Mouse (Mus musculus) cortical plate, adult 2 months (tissue): ENCODE measurements at regions not wholly inside any gene's neighbourhood (a gene's known extent, or its start where the extent isn't known, plus 50 kb on each side); places are given as distances from the start of the nearest gene placed in this dataset.

Experiments used
- H3K27ac ChIP-seq: fragments of 200-500 bp; 2 replicates; pipeline ENCODE4 v1.5.1; 2012; ENCODE audit warnings: low read length, control low read depth, inconsistent platforms; ENCODE audit not compliant: insufficient read depth
- H3K4me1 ChIP-seq: fragments of 200-500 bp; 2 replicates; pipeline ENCODE4 v1.6.1; 2011; ENCODE audit warnings: low read length; ENCODE audit not compliant: control insufficient read depth, insufficient read depth
- H3K4me3 ChIP-seq: fragments of 200-500 bp; 2 replicates; pipeline ENCODE4 v1.5.1; 2011; ENCODE audit warnings: mild to moderate bottlenecking, low read length, control low read depth; ENCODE audit not compliant: insufficient read depth
- CTCF ChIP-seq: fragments of 200-500 bp; IDR thresholded peaks from 2 replicates; pipeline ENCODE4 v1.5.1; 2011; ENCODE audit warnings: mild to moderate bottlenecking, control low read depth, low read length; ENCODE audit not compliant: insufficient read depth; ENCODE audit errors: extremely low read depth
- POLR2A ChIP-seq: fragments of 200-500 bp; IDR thresholded peaks from 2 replicates; pipeline ENCODE4 v1.6.1; 2011; ENCODE audit warnings: mild to moderate bottlenecking, low read length, control low read depth; ENCODE audit not compliant: insufficient read depth; ENCODE audit errors: extremely low read depth

DNA sequence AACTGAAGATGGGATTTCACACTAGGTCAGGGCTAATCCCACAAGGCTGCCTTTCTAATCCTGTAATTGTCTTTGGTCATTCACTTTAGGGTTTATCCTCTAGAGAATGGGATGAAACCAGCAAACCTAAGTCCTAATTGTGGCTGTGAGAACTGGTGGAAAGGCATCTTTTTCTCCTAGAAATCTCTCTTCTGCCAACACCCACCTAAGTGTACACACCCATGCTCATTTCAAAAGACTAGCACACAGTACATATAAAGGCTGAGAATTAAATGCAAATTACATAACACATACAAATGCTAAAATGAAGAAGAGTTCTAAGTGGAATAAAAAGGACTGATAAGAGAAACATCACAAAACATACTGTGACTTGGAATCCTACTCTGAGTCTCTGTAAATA lies 579.5 kb downstream of the Eepd1 start:
- H3K4me3 ChIP-seq: no peak overlapping the region
- TF ChIP-seq POLR2A (no peak), CTCF (no peak)
- no peaks in the 10 kb centered on the region for H3K4me1 ChIP-seq
- H3K27ac ChIP-seq: no peak overlapping the region; the same call in 1 of the 2 replicates

GRCm38 (mm10) chr9:26077057-26077456 lies 595.7 kb downstream of the Eepd1 start:
- H3K4me1 ChIP-seq: no peaks in the 10 kb centered on the region
- no peak overlapping the region for H3K27ac ChIP-seq
- no peak overlapping the region for H3K4me3 ChIP-seq
- no peak for TF ChIP-seq POLR2A
- TF ChIP-seq CTCF: no peak

GRCm38 (mm10) chr9:26086524-26086923 lies 605.2 kb downstream of the Eepd1 start:
- H3K4me3 ChIP-seq: no peak overlapping the region
- H3K4me1 ChIP-seq: no peaks in the 10 kb centered on the region
- TF ChIP-seq POLR2A (no peak), CTCF (no peak)
- H3K27ac ChIP-seq: no peak overlapping the region

DNA sequence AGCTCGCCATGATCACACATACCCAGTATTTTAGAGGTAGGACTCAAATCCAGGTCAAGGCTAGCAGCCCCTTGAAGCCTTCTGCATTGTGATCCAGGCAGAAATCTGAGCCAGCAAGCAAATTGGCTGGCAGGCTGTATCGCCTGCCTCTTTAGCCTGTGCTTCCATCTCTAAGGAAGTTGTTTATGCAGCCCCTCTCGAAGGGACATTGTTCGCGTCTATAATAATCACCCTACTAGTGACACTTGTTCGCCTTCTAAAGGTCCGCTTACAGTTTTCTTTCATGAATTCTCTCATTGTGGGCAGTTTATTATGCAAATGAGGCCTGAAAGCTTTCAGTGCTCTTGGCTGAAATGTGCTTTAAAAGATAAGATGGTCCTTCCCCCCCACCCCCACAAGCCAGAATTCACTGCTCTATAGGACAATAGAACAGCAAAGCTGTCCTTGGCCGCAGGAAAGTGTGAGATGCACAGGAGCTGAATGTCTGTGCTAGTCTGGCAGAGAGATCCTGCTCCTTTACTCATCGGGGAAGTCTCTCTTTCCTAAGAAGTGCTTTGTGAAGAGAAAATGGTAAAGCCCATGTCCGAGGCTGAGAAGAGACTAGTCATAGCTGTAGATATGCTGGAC lies 610.8 kb downstream of the Eepd1 start:
- Histone ChIP-seq H3K4me3 (no peak overlapping the region), H3K27ac (no peak overlapping the region), H3K4me1 (no peaks in the 10 kb centered on the region)
- no peak for TF ChIP-seq CTCF
- TF ChIP-seq POLR2A: no peak

GRCm38 (mm10) chr9:26104136-26104535 lies 622.8 kb downstream of the Eepd1 start:
- H3K4me3 ChIP-seq: no peak overlapping the region
- TF ChIP-seq POLR2A (no peak), CTCF (no peak)

GRCm38 (mm10) chr9:26121986-26122385 lies 611.5 kb upstream of the B3gat1 start:
- Histone ChIP-seq H3K4me3 (no peak overlapping the region), H3K4me1 (peaks cover 3% of the 10 kb centered on the region; the same call in 1 of the 2 replicates), H3K27ac (no peak overlapping the region)
- TF ChIP-seq POLR2A: no peak
- peak; percentile 10; the same call in 1 of the 2 replicates for TF ChIP-seq CTCF

More at GRCm38 (mm10) chr9:26104136-26104535, 622.8 kb downstream of the Eepd1 start:
- no peaks in the 10 kb centered on the region for H3K4me1 ChIP-seq
- H3K27ac ChIP-seq: no peak overlapping the region

DNA sequence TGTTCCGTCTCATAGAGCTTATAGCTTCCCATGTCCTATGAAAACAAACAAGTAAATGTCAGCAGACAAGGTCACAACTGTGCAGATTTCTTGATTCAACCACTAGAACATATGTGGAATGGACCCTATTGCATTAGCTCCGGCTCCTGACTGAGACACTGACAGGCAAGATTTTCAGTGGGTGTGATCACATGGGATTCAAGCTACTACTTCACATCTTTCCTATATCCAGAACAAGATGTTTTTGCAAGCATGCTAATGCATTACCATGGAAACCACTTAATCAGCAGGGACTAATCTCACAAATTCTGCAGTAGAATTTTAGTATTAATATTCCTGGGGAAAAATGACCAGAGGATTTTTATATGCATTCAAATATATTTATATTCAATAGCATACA lies 598.9 kb upstream of the B3gat1 start:
- TF ChIP-seq POLR2A (no peak), CTCF (no peak)
- Histone ChIP-seq H3K27ac (no peak overlapping the region), H3K4me1 (peaks cover 2% of the 10 kb centered on the region; the same call in 1 of the 2 replicates), H3K4me3 (no peak overlapping the region)
